Mouse (Mus musculus) G1E (cell line): Measurements from ENCODE around the gene Zfp142.

Experiments used
- CTCF ChIP-seq: IDR thresholded peaks from 2 replicates; pipeline ENCODE4 v1.5.1; 2012; ENCODE audit warnings: low read depth, low read length, inconsistent platforms, mixed read lengths
- GATA1 ChIP-seq: IDR thresholded peaks from 2 replicates; pipeline ENCODE4 v1.6.1; 2012; ENCODE audit warnings: borderline replicate concordance, low read length, inconsistent platforms, mixed read lengths
- GATA2 ChIP-seq: IDR thresholded peaks from 2 replicates; pipeline ENCODE4 v1.6.1; 2012; ENCODE audit warnings: low read depth, low read length, inconsistent platforms, borderline replicate concordance
- POLR2AphosphoS5 ChIP-seq: IDR thresholded peaks from 2 replicates; pipeline ENCODE4 v1.6.1; 2012; ENCODE audit warnings: low read depth, low read length, inconsistent platforms; ENCODE audit not compliant: insufficient replicate concordance
- TAL1 ChIP-seq: conservative IDR thresholded peaks from 2 replicates; pipeline ENCODE4 v1.6.1; 2012; ENCODE audit warnings: low read depth, low read length, inconsistent platforms, mixed read lengths

DNA sequence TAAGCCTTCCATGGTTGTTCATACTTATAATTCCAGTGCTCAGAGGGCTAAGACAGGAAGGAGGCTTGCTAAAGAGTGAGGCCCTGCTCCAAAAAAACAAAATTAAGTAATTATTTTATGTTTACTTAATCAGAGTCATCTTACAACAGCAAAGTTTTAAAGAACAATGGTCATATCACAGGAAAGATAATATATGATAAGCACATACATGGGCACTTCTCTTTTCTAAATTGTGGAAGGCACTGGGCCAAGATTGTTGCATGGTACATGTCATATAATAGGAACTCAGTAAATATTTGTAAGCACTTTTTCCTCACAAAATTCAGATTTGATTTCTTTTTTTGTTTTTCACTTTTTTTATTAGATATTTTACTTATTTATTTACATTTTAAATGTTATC is 68.2 kb downstream of the Zfp142 start:
- TF ChIP-seq CTCF (no peak), TAL1 (no peak), GATA2 (no peak), GATA1 (no peak), POLR2AphosphoS5 (no peak)
